Mouse (Mus musculus) brain, embryonic 14.5 days (tissue): ENCODE measurements at regions not wholly inside any gene's neighbourhood (a gene's known extent, or its start where the extent isn't known, plus 50 kb on each side); places are given as distances from the start of the nearest gene placed in this dataset.
A peak's percentile ranks its signal among the peaks of the same experiment; 100 is the strongest.

Experiments used
- DNase-seq: peaks from one replicate; pipeline ENCODE4 v3.0.0-alpha.2; 2011; ENCODE audit warnings: low read depth
- CTCF ChIP-seq: fragments of 200-500 bp; IDR thresholded peaks from 2 replicates; pipeline ENCODE4 v1.5.1; 2012; ENCODE audit warnings: inconsistent platforms, mild to moderate bottlenecking, moderate library complexity, borderline replicate concordance; ENCODE audit not compliant: insufficient read depth, insufficient read length; ENCODE audit errors: extremely low read depth
- POLR2A ChIP-seq: fragments of 200-500 bp; IDR thresholded peaks from 2 replicates; pipeline ENCODE4 v1.6.1; 2012; ENCODE audit warnings: mild to moderate bottlenecking, inconsistent platforms, borderline replicate concordance; ENCODE audit not compliant: poor library complexity, insufficient read depth, insufficient read length, severe bottlenecking; ENCODE audit errors: extremely low read depth

GRCm38 (mm10) chr17:83079361-83079685 lies 135.8 kb upstream of the Pkdcc start:
- DNase-seq: no peak
- TF ChIP-seq CTCF (no peak), POLR2A (no peak)

- DNase-seq: no peak
- no peak for TF ChIP-seq POLR2A
- TF ChIP-seq CTCF: no peak
Observed at GRCm38 (mm10) chr17:83081729-83082128, 133.4 kb upstream of the Pkdcc start.

GRCm38 (mm10) chr17:83083521-83083920 lies 131.6 kb upstream of the Pkdcc start:
- DNase-seq: no peak
- no peak for TF ChIP-seq CTCF
- TF ChIP-seq POLR2A: no peak

GRCm38 (mm10) chr17:83085792-83086475 lies 129.2 kb upstream of the Pkdcc start:
- peak; percentile 55 for DNase-seq
- no peak for TF ChIP-seq POLR2A
- TF ChIP-seq CTCF: no peak

- DNase-seq: no peak
- peak; percentile 30; the same call in 1 of the 2 replicates for TF ChIP-seq CTCF
- TF ChIP-seq POLR2A: no peak
Observed at GRCm38 (mm10) chr17:83086703-83087102, 128.4 kb upstream of the Pkdcc start.

GRCm38 (mm10) chr17:83088471-83088870 lies 126.6 kb upstream of the Pkdcc start:
- TF ChIP-seq CTCF (no peak), POLR2A (no peak)

GRCm38 (mm10) chr17:83089856-83090692 lies 125.0 kb upstream of the Pkdcc start:
- DNase-seq: no peak
- TF ChIP-seq POLR2A (no peak), CTCF (no peak)

More at GRCm38 (mm10) chr17:83088471-83088870, 126.6 kb upstream of the Pkdcc start:
- no peak for DNase-seq

GRCm38 (mm10) chr17:83093862-83094261 lies 121.2 kb upstream of the Pkdcc start:
- no peak for DNase-seq
- TF ChIP-seq POLR2A: no peak
- TF ChIP-seq CTCF: no peak

- no peak for DNase-seq
Observed at GRCm38 (mm10) chr17:83096451-83096850, 118.6 kb upstream of the Pkdcc start.

GRCm38 (mm10) chr17:83097998-83098397 lies 117.1 kb upstream of the Pkdcc start:
- DNase-seq: peak; percentile 55
- TF ChIP-seq POLR2A: no peak
- TF ChIP-seq CTCF: no peak

More at GRCm38 (mm10) chr17:83096451-83096850, 118.6 kb upstream of the Pkdcc start:
- TF ChIP-seq POLR2A (no peak), CTCF (no peak)

GRCm38 (mm10) chr17:83098679-83099413 lies 116.2 kb upstream of the Pkdcc start:
- TF ChIP-seq POLR2A (no peak), CTCF (no peak)
- peak; percentile 76 for DNase-seq
